Mouse (Mus musculus) adrenal gland, postnatal 36 days (tissue): ENCODE data around the gene Helz2. TPM values are rescaled to one million over a fixed set of nuclear protein-coding genes. Genes with fewer than 3 reads are reported as not detected.
A peak's percentile ranks its signal among the peaks of the same experiment; 100 is the strongest.

Source experiments
- DNase-seq, 2 experiments: peaks; one replicate each; pipeline ENCODE4 v3.0.0; 2021; ENCODE audit warnings: mixed read lengths in 1 of 2
- total RNA-seq, 2 experiments: library from RNA; stranded (reverse); gene quantifications; 2 replicates each; pipeline ENCODE4 v1.2.3; 2021

Helz2 gene
- total RNA-seq, 2 experiments from 2014 or later, result 19.3 to 28.7 TPM

- DNase-seq, result no peak
These were observed 3.7 kb downstream of the Helz2 start for GRCm38 (mm10) chr2:181238091-181238610.

- no peak for DNase-seq
These were observed 4.4 kb downstream of the Helz2 start for GRCm38 (mm10) chr2:181237251-181238014.

- DNase-seq, result no peak
These were observed 5.9 kb downstream of the Helz2 start for GRCm38 (mm10) chr2:181235681-181236566.

- no peak for DNase-seq
These were observed 7.1 kb downstream of the Helz2 start for GRCm38 (mm10) chr2:181234680-181235079.

GRCm38 (mm10) chr2:181233443-181233842 lies 8.4 kb downstream of the Helz2 start:
- no peak for DNase-seq

- DNase-seq, result no peak
These were observed 10.7 kb downstream of the Helz2 start for GRCm38 (mm10) chr2:181231171-181231570.

GRCm38 (mm10) chr2:181228335-181228734 lies 13.5 kb downstream of the Helz2 start:
- DNase-seq, result no peak

- DNase-seq, result no peak
These were observed 14.7 kb downstream of the Helz2 start for GRCm38 (mm10) chr2:181227122-181227521.

GRCm38 (mm10) chr2:181224994-181225393 lies 16.8 kb downstream of the Helz2 start:
- DNase-seq, result no peak

GRCm38 (mm10) chr2:181220361-181220760 lies 21.5 kb downstream of the Helz2 start:
- DNase-seq, result peak in 1 of 2 experiments; percentile 46

GRCm38 (mm10) chr2:181219538-181220216 lies 22.1 kb downstream of the Helz2 start, which contains the start of gene Fndc11:
Fndc11 (plus strand) TSS chr2:181220013.
- DNase-seq, result peak; percentile 82 to 86

- no peak for DNase-seq
These were observed 22.8 kb downstream of the Helz2 start for GRCm38 (mm10) chr2:181218881-181219485.

GRCm38 (mm10) chr2:181216037-181216436 lies 25.8 kb downstream of the Helz2 start:
- no peak for DNase-seq

- peak; percentile 56 to 66 for DNase-seq
These were observed 28.8 kb downstream of the Helz2 start, which contains the start of gene Srms for GRCm38 (mm10) chr2:181213021-181213445. Srms (minus strand) TSS chr2:181213185.

- DNase-seq, result peak in 1 of 2 experiments; percentile 31
These were observed 29.3 kb downstream of the Helz2 start for GRCm38 (mm10) chr2:181212389-181213020.

GRCm38 (mm10) chr2:181206118-181206517 lies 35.7 kb downstream of the Helz2 start:
- DNase-seq, result no peak

GRCm38 (mm10) chr2:181205678-181206077 lies 36.1 kb downstream of the Helz2 start:
- DNase-seq, result no peak

- no peak for DNase-seq
These were observed 38.9 kb downstream of the Helz2 start for GRCm38 (mm10) chr2:181202886-181203285.

GRCm38 (mm10) chr2:181202422-181202821 lies 39.4 kb downstream of the Helz2 start, which contains the start of gene Ptk6:
Ptk6 (minus strand) TSS chr2:181202789.
- no peak for DNase-seq

GRCm38 (mm10) chr2:181201606-181202005 lies 40.2 kb downstream of the Helz2 start:
- no peak for DNase-seq
